Mouse (Mus musculus): ENCODE data around the gene 4933427D14Rik.
"Not testable (repeated sequence)": the region's sequence is repeated elsewhere in the genome, so short reads cannot be mapped to it uniquely, and the experiment has no call there.

Gene 4933427D14Rik

GRCm38 (mm10) chr11:72205256-72205655 is 2.0 kb downstream of the 4933427D14Rik start:
- no peak for DNase-seq (ENCODE audit: low spot score in 2 of 2)

GRCm38 (mm10) chr11:72203440-72203839 is 3.8 kb downstream of the 4933427D14Rik start:
- DNase-seq (ENCODE audit: low spot score in 2 of 2), result no peak

GRCm38 (mm10) chr11:72196506-72196905 is 10.8 kb downstream of the 4933427D14Rik start:
- no peak for DNase-seq (ENCODE audit: low spot score in 2 of 2)

GRCm38 (mm10) chr11:72194259-72194658 is 13.0 kb downstream of the 4933427D14Rik start:
- no peak for DNase-seq (ENCODE audit: low spot score in 2 of 2)

GRCm38 (mm10) chr11:72190857-72191256 is 16.4 kb downstream of the 4933427D14Rik start:
- no peak for DNase-seq (ENCODE audit: low spot score in 2 of 2)

- no peak for DNase-seq (ENCODE audit: low spot score in 2 of 2)
Observed at GRCm38 (mm10) chr11:72184252-72184651, 23.0 kb downstream of the 4933427D14Rik start.

- DNase-seq (ENCODE audit: low spot score in 2 of 2), result no peak
Observed at GRCm38 (mm10) chr11:72181136-72181535, 26.1 kb downstream of the 4933427D14Rik start.

- DNase-seq (ENCODE audit: low spot score in 2 of 2), result no peak
Observed at GRCm38 (mm10) chr11:72180556-72180955, 26.7 kb downstream of the 4933427D14Rik start.

- no peak for DNase-seq (ENCODE audit: low spot score in 2 of 2)
Observed at GRCm38 (mm10) chr11:72176553-72176952, 30.7 kb downstream of the 4933427D14Rik start.

GRCm38 (mm10) chr11:72175966-72176365 is 31.3 kb downstream of the 4933427D14Rik start:
- no peak for DNase-seq (ENCODE audit: low spot score in 2 of 2)

GRCm38 (mm10) chr11:72174721-72175120 is 32.5 kb downstream of the 4933427D14Rik start:
- DNase-seq (ENCODE audit: low spot score in 2 of 2), result no peak

GRCm38 (mm10) chr11:72173506-72173905 is 33.8 kb downstream of the 4933427D14Rik start:
- no peak for DNase-seq (ENCODE audit: low spot score in 2 of 2)

- not testable (repeated sequence) for DNase-seq (ENCODE audit: low spot score in 2 of 2)
Observed at GRCm38 (mm10) chr11:72171906-72172305, 35.4 kb downstream of the 4933427D14Rik start.

- no peak for DNase-seq (ENCODE audit: low spot score in 2 of 2)
Observed at GRCm38 (mm10) chr11:72169871-72170270, 37.4 kb downstream of the 4933427D14Rik start.

GRCm38 (mm10) chr11:72163198-72163597 is 44.1 kb downstream of the 4933427D14Rik start:
- no peak for DNase-seq (ENCODE audit: low spot score in 2 of 2)

GRCm38 (mm10) chr11:72156624-72157023 is 50.6 kb downstream of the 4933427D14Rik start:
- no peak for DNase-seq (ENCODE audit: low spot score in 2 of 2)

GRCm38 (mm10) chr11:72155981-72156428 is 51.3 kb downstream of the 4933427D14Rik start:
- DNase-seq (ENCODE audit: low spot score in 2 of 2), result no peak

- no peak for DNase-seq (ENCODE audit: low spot score in 2 of 2)
Observed at GRCm38 (mm10) chr11:72155186-72155980, 51.9 kb downstream of the 4933427D14Rik start.

GRCm38 (mm10) chr11:72153122-72153862 is 54.0 kb downstream of the 4933427D14Rik start:
- no peak for DNase-seq (ENCODE audit: low spot score in 2 of 2)

- DNase-seq (ENCODE audit: low spot score in 2 of 2), result no peak
Observed at GRCm38 (mm10) chr11:72151120-72151519, 56.1 kb downstream of the 4933427D14Rik start.

GRCm38 (mm10) chr11:72147910-72148309 is 59.3 kb downstream of the 4933427D14Rik start:
- DNase-seq (ENCODE audit: low spot score in 2 of 2), result no peak

GRCm38 (mm10) chr11:72145877-72146248 is 61.4 kb downstream of the 4933427D14Rik start:
- DNase-seq (ENCODE audit: low spot score in 2 of 2), result no peak

All from spleen, postnatal 36 days (tissue).